Mouse (Mus musculus) gastrocnemius, adult 2 months (tissue): Measurements from ENCODE around the gene Uck2. TPM values are rescaled to one million over a fixed set of nuclear protein-coding genes. Genes with fewer than 3 reads are reported as not detected.
A peak's percentile ranks its signal among the peaks of the same experiment; 100 is the strongest.

Source experiments
- DNase-seq: peaks from one replicate; pipeline ENCODE4 v3.0.0; 2022
- H3K27ac ChIP-seq: fragments of 200-600 bp; 2 replicates; pipeline ENCODE4 v1.8.1; 2022; ENCODE audit warnings: mild to moderate bottlenecking
- H3K4me3 ChIP-seq: fragments of 200-600 bp; 2 replicates; pipeline ENCODE4 v1.8.1; 2022; ENCODE audit warnings: mild to moderate bottlenecking, moderate library complexity
- CTCF ChIP-seq: fragments of 200-600 bp; IDR thresholded peaks from 2 replicates; pipeline ENCODE4 v1.8.1; 2022; ENCODE audit warnings: antibody characterized with exemption, mild to moderate bottlenecking, moderate library complexity
- intact Hi-C: fragments of 180-260 bp; cut with DNase I; formaldehyde crosslinking; loops from one replicate; pipeline ENCODE4 v1.15.1; 2025
- total RNA-seq, 2 experiments: library from RNA; stranded (reverse); gene quantifications; 2 replicates each; pipeline ENCODE4 v1.2.3; 2021

Gene Uck2
- total RNA-seq, 2 experiments from 2014 or later = 14.1 to 22.4 TPM

GRCm38 (mm10) chr1:167266720-167267119 lies 18.4 kb downstream of the Uck2 start:
- Histone ChIP-seq H3K27ac (no peak overlapping the region), H3K4me3 (no peak overlapping the region)
- DNase-seq = no peak
- TF ChIP-seq CTCF = no peak
- intact Hi-C loops = loop anchor here (5.0 kb wide), 1 partner anchor 34 kb away; no protein-coding TSS in a partner anchor

DNA sequence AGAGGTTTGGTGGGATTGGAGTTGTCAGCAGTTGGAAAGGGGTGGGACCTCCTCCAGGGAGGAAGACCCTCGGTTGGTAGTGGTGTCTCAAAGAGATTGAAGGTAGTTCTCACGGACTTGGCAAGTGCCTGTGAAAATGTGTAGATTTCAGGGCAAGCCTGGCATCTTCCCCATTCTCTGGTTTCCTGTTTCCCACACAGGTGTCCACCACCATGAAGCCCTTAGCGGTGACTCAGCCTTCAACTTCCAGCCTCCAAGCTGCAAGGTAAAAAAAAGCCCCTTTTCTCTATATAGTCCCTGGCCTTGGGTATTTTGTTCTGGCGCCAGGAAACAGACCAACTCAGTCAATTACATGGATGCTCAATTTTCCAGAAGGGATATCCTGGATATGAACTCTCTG lies 19.8 kb downstream of the Uck2 start:
- no peak for TF ChIP-seq CTCF
- no peak for DNase-seq
- H3K4me3 ChIP-seq = no peak overlapping the region
- intact Hi-C loops = loop anchor here (5.0 kb wide), 1 partner anchor 33 kb away; no protein-coding TSS in a partner anchor
- H3K27ac ChIP-seq = no peak overlapping the region

- DNase-seq = no peak
- Histone ChIP-seq H3K27ac (peak overlapping the region; percentile 61; the same call in 1 of the 2 replicates), H3K4me3 (peak overlapping the region; percentile 33)
- intact Hi-C loops = no loop called here
- no peak for TF ChIP-seq CTCF
These were observed 22.6 kb downstream of the Uck2 start for GRCm38 (mm10) chr1:167262489-167263041.

DNA sequence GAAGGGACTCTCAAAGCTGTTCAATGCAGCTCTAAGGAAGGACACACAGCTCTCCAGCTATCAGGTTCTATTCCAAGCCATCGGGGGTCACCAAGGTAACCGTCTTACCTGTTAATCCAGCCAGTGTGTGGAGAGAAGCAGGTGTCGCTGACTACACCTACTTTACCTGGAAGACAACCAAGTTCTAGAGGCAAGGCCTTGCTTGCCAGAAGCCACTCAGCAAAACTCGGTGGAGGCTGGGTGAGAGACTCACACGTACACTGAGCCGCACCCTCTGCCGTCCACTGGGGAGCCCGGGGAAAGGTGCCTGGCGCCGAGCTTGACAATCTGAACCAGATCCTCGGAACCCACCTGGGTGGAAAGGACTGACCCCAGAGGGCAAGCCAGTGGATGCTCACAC lies 23.4 kb downstream of the Uck2 start:
- DNase-seq = no peak
- intact Hi-C loops = no loop called here
- TF ChIP-seq CTCF = no peak
- no peak overlapping the region for H3K27ac ChIP-seq
- peak overlapping the region; percentile 33; the same call in 1 of the 2 replicates for H3K4me3 ChIP-seq

DNA sequence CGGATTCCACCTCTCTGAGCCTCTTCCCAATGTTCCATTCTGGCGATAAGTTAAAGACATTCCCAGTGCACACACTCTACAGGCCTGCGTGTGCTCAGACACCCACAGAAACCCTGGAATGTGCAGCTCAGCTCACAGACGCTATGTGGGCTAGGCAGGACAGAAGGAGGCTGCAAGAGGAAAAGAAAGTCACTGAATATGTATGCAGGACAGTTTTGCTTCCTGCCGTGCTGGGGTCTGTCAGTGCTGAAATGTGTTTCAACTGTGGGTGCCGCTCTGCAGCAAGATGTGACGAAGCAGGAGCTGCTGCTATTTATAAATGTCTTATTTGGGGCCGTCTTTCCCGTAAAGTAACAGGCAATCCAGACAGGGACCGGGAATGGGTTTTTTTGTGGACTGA lies 25.4 kb downstream of the Uck2 start:
- intact Hi-C loops = no loop called here
- H3K27ac ChIP-seq = peak overlapping the region; percentile 56
- no peak for TF ChIP-seq CTCF
- no peak for DNase-seq
- no peak overlapping the region for H3K4me3 ChIP-seq

GRCm38 (mm10) chr1:167256724-167257302 lies 28.3 kb downstream of the Uck2 start:
- peak; percentile 67 for DNase-seq
- no peak for TF ChIP-seq CTCF
- intact Hi-C loops = no loop called here
- Histone ChIP-seq H3K4me3 (no peak overlapping the region), H3K27ac (no peak overlapping the region)

GRCm38 (mm10) chr1:167253579-167253978 lies 31.5 kb downstream of the Uck2 start:
- intact Hi-C loops = no loop called here

GRCm38 (mm10) chr1:167249881-167250280 lies 35.2 kb downstream of the Uck2 start:
- TF ChIP-seq CTCF = no peak
- Histone ChIP-seq H3K4me3 (no peak overlapping the region), H3K27ac (0 out of 2 replicates have a peak overlapping the region, but pooled peaks have one; percentile 6)
- no peak for DNase-seq
- intact Hi-C loops = no loop called here

More at GRCm38 (mm10) chr1:167253579-167253978, 31.5 kb downstream of the Uck2 start:
- Histone ChIP-seq H3K27ac (no peak overlapping the region), H3K4me3 (no peak overlapping the region)
- no peak for DNase-seq
- TF ChIP-seq CTCF = no peak

DNA sequence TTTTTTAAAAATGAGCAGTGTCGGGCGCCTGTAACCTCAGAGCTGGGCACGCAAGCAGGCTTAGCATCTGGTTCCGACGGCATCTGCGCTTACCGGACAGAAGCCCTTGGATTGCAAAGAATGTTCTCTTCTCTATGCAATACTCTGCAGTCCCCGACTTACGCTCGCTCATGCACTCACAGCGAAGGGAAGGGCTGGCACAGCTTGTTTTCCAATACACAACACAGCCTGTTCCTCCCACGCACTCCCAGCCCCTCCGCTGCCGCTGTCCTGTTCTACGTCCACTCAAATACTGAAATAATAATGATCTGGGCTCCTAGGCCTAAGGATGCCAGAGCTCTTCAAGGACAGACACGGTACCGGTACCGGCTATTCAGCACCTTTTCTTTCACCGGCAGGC lies 35.9 kb downstream of the Uck2 start:
- no peak for TF ChIP-seq CTCF
- intact Hi-C loops = no loop called here
- no peak for DNase-seq
- Histone ChIP-seq H3K27ac (peak overlapping the region; percentile 6; the same call in 1 of the 2 replicates), H3K4me3 (no peak overlapping the region)

DNA sequence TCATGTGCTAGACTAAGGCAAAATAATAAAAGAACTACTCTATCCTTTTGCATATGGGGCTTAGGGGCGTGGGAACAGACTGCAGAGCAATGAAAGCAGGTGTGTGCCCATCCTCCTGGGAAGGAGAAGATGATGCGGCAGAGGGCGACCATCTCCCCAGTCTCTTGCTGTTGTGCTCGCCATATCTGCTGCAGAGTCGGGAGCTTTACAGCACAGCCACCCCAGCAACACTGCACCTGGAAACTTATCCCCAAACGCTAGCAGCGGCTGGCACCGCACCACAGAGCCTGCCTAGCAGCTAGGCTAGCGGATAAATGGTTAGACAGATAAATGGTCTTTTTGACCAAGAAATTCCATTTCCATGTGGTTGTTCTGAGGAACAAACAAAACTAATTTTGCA lies 37.2 kb downstream of the Uck2 start:
- no peak for TF ChIP-seq CTCF
- intact Hi-C loops = no loop called here
- Histone ChIP-seq H3K4me3 (no peak overlapping the region), H3K27ac (no peak overlapping the region)
- no peak for DNase-seq

GRCm38 (mm10) chr1:167246976-167247375 lies 38.1 kb downstream of the Uck2 start:
- no peak for TF ChIP-seq CTCF
- intact Hi-C loops = no loop called here
- H3K27ac ChIP-seq = no peak overlapping the region

DNA sequence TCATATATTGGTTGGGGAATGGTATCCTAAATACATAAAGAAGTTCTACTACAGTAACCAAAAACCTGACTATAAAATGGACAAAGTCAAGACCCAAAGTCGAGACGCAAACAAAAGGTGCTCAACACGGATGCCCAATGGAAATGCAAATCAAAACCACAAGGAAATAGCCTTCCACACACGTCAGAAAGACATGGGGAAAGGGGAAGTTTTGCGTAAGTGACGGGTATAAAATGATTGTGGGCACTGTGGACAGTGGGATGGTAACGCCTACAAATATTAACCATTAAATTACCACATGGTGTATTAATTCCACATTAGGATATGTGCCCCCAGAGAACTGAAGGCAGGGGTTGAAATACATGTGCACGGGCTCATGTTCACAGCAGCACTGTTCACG lies 38.8 kb downstream of the Uck2 start:
- Histone ChIP-seq H3K4me3 (no peak overlapping the region), H3K27ac (no peak overlapping the region)
- intact Hi-C loops = no loop called here
- DNase-seq = no peak
- TF ChIP-seq CTCF = no peak

More at GRCm38 (mm10) chr1:167246976-167247375, 38.1 kb downstream of the Uck2 start:
- peak; percentile 89 for DNase-seq
- no peak overlapping the region for H3K4me3 ChIP-seq

- peak; percentile 38 for DNase-seq
- no peak overlapping the region for H3K27ac ChIP-seq
- H3K4me3 ChIP-seq = no peak overlapping the region
- no peak for TF ChIP-seq CTCF
- intact Hi-C loops = no loop called here
These were observed 39.9 kb downstream of the Uck2 start for GRCm38 (mm10) chr1:167245180-167245641.
